Mouse (Mus musculus) lung, adult 2 months (tissue): ENCODE results near the gene Spata25. TPM values are rescaled to one million over a fixed set of nuclear protein-coding genes. Genes with fewer than 3 reads are reported as not detected.
"Not testable (repeated sequence)": the region's sequence is repeated elsewhere in the genome, so short reads cannot be mapped to it uniquely, and the experiment has no call there.

ENCODE experiments used
- DNase-seq: peaks from one replicate; pipeline ENCODE4 v3.0.0; 2022
- H3K4me1 ChIP-seq: fragments of 200-500 bp; 2 replicates; pipeline ENCODE4 v1.6.1; 2011; ENCODE audit warnings: low read length; ENCODE audit not compliant: control insufficient read depth, insufficient read depth
- H3K4me3 ChIP-seq: fragments of 200-500 bp; replicated peaks from 2 replicates; pipeline ENCODE3; 2011; ENCODE audit warnings: low read depth, mild to moderate bottlenecking, control low read depth, low read length; ENCODE audit errors: extremely low read depth
- CTCF ChIP-seq: fragments of 200-500 bp; IDR thresholded peaks from 2 replicates; pipeline ENCODE4 v1.5.1; 2011; ENCODE audit warnings: mild to moderate bottlenecking, low read length, control low read depth; ENCODE audit not compliant: insufficient read depth
- POLR2A ChIP-seq: fragments of 200-500 bp; IDR thresholded peaks from 2 replicates; pipeline ENCODE4 v1.6.1; 2011; ENCODE audit warnings: low read depth, mild to moderate bottlenecking, control low read depth, low read length, borderline replicate concordance; ENCODE audit errors: extremely low read depth
- WGBS: fragments of 180-500 bp; shearing (Covaris S2); methylation state at CpG from one replicate; pipeline ENCODE4 v1.1.7; 2018; 5-methylcytosine and 5-hydroxymethylcytosine counted together
- polyA plus RNA-seq: library from polyadenylated mRNA; depleted of rRNA; stranded (reverse); fragments of >200 nt; gene quantifications from 2 replicates; pipeline ENCODE4 v1.2.3, GENCODE M21; 2012

The Spata25 gene
- polyA plus RNA-seq, 1 experiment = 0.54 TPM

DNA sequence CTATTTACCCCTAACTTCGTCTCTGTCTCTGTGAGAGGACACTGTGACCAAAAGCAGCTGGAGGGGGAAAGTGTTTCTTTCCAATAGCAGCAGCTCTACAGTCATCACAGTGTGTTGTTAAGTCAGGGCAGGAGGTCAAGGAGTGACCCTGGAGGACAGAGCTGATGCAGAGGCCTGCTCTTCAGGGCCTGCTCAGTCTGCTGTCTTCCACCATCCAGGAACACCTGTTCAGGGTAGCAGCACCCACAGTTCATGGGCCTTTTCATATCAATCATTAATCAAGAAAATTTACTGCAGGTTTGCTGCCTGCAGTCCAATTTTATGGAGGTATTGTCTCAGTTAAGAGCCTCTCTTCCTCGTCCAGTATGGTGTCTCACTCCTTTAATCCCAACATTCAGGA, 14.8 kb downstream of the Spata25 start:
- H3K4me3 ChIP-seq = no peak overlapping the region
- TF ChIP-seq CTCF = no peak
- no peak for TF ChIP-seq POLR2A
- 57% methylated on average over 2 of the region's 2 CpGs for WGBS
- DNase-seq = no peak
- no peaks in the 10 kb centered on the region; the same call in 1 of the 2 replicates for H3K4me1 ChIP-seq

DNA sequence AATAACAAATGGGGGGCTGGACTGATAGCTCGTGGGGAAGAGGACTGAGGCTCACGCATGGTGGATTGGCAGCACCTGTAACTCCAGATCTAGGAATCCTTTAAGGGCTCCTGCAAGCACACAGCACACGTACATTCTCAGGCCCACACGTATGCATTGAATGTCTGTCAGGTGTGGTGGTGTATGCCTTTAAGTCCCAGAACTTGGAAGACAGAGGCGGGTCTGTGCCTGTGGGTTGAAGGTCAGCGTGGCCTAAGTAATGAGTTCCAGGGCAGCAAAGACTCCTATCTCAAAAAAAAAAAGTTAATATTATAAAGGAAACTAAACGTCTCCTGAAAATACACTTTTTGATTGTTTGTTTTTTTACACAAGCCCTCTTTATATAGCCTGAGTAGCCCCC, 21.7 kb downstream of the Spata25 start:
- H3K4me3 ChIP-seq = no peak overlapping the region
- peaks cover 3% of the 10 kb centered on the region; the same call in 1 of the 2 replicates for H3K4me1 ChIP-seq

GRCm38 (mm10) chr2:164805332-164805718, 23.0 kb downstream of the Spata25 start:
- under 1% methylated on average over 21 of the region's 21 CpGs for WGBS
- peak overlapping the region; percentile 91 for H3K4me3 ChIP-seq
- peaks cover 3% of the 10 kb centered on the region; the same call in 1 of the 2 replicates for H3K4me1 ChIP-seq
- DNase-seq = no peak
- TF ChIP-seq CTCF (no peak), POLR2A (no peak)

More for the DNA sequence above, 21.7 kb downstream of the Spata25 start:
- TF ChIP-seq CTCF (no peak), POLR2A (no peak)
- no peak for DNase-seq
- 76% methylated on average over 7 of the region's 7 CpGs for WGBS

- WGBS = under 1% methylated on average over 47 of the region's 47 CpGs
- Histone ChIP-seq H3K4me1 (peaks cover 3% of the 10 kb centered on the region; the same call in 1 of the 2 replicates), H3K4me3 (peak within 1 kb of the TSS; percentile 95)
- peak; percentile 98 for DNase-seq
- peak; percentile 88 for TF ChIP-seq POLR2A
- no peak for TF ChIP-seq CTCF
These were observed 23.6 kb downstream of the Spata25 start, which contains the start of the genes Acot8 and Zswim3 for GRCm38 (mm10) chr2:164804533-164805331. Gene Acot8 (minus strand): TSS chr2:164804882. Gene Zswim3 (plus strand): TSS chr2:164805098.

DNA sequence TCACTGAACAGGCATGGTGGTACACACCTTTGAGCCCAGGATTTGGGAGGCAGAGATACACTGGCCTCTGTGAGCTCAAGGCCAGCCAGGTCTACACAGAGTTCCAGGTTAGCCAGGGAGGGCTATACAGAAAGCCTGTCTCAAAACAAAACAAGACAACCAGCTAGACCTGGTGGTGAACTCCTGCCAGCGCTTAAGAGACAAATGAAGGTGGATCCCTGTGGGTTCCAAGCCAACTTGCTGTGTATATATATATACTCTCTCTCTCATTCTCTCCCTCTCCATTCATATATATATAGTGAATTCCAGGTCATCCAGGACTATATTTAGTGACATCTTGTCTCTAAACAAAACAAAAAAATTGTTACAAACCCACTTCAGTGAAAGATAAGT, 24.4 kb downstream of the Spata25 start:
- no peak for DNase-seq
- Histone ChIP-seq H3K4me3 (no peak overlapping the region), H3K4me1 (peaks cover 3% of the 10 kb centered on the region; the same call in 1 of the 2 replicates)
- no peak for TF ChIP-seq CTCF
- TF ChIP-seq POLR2A = no peak
- 50% methylated on average over 1 of the region's 1 CpGs for WGBS

DNA sequence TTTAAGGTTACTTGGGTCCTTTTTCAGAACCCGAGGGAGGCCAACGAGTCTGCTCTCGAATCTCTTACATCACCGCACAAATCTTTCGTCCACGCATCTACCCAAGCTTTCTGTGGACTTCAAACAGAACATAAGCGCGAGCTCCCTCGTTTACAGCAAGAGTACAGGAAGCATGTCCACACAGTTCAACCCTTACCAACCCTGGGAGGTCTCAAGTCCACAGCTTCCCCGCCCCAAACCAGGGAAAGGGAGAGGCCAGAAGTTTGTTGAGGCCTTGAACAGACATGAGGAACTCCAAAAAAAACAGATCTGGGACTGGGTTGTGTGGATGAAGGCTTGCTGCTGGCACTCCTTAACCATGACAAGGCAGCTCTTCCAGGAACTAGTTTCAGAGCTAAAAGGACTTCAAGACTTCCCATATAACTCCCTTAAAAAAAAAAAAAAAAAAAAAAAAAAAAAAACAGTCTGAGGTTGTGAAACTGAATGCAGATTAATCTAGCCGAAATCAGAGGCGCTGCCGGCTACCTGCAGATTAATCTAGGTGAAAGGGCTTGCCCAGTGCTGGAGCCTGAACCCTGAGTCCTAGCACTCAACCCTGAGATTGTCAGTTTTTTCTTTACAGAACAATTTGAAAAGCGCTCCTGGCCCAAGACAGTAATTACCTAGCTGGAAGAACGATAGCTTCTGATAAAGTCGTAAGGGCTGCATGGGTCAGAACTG, 25.0 kb downstream of the Spata25 start:
- 80% methylated on average over 16 of the region's 16 CpGs for WGBS
- Histone ChIP-seq H3K4me3 (no peak overlapping the region), H3K4me1 (peaks cover 3% of the 10 kb centered on the region; the same call in 1 of the 2 replicates)
- no peak for DNase-seq
- TF ChIP-seq CTCF (no peak), POLR2A (no peak)

DNA sequence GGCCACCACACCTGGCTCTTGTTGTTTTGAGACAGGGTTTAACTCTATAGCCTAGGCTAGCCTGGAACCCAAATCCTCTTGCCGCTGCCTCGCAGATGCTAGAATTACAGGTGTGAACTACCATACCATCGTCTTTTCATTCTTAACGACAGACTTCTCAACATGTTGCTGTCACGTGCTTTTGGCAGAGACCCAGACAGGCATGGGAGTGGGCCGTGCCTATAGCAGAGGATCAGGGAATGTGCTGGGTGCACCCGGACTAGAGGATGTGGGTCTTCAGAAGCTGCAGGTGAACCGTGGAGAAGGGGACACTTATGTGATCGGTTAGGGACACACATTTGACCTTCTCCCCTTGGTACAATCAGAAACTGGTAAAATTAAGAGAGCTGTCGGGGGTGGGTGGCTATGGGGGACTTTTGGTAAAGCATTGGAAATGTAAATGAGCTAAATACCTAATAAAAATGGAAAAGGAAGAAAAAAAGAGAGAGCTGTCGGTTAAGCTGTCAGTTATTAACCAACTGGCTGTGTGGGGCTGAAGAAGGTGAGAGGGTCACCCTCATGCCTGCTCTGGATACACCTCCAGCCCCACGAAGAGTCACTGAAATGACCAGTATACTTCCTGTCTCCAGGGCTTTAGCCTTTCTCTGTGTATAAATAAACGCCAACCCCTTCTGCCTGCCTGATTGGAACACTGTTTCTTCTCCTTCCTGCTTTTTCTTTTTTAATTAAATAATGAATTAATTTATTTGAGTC, 27.9 kb downstream of the Spata25 start:
- TF ChIP-seq CTCF (no peak), POLR2A (no peak)
- no peak overlapping the region for H3K4me3 ChIP-seq
- H3K4me1 ChIP-seq = peaks cover 3% of the 10 kb centered on the region; the same call in 1 of the 2 replicates
- 81% methylated on average over 13 of the region's 13 CpGs for WGBS
- no peak for DNase-seq

- H3K4me1 ChIP-seq, DNase-seq, H3K4me3 ChIP-seq: not testable (repeated sequence)
- 64% methylated on average over 6 of the region's 6 CpGs for whole genome bisulfite sequencing
These were observed 29.8 kb downstream of the Spata25 start for GRCm38 (mm10) chr2:164798554-164798953.

DNA sequence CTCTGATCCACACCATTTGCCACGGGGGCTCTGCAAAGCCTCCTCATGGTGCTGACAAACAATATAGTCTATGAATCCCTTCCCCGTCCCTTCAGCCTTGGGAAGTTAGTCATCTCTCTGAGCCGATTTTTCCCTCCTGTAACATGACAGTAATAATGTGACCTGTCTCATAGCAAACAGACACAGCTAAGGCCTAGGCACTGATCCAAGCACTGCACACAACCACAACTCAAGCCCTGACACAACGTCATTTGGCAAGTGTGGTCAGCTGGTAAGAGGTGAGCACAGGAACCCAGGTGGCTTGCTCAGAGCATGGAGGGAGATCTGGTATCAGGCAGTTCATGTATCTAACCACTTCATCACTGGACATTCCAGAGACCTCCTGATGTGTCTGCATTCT, 32.5 kb downstream of the Spata25 start:
- WGBS = 77% methylated on average over 4 of the region's 4 CpGs
- no peak overlapping the region for H3K4me3 ChIP-seq
- H3K4me1 ChIP-seq = peaks cover 4% of the 10 kb centered on the region
- no peak for TF ChIP-seq CTCF
- TF ChIP-seq POLR2A = no peak
- DNase-seq = no peak

DNA sequence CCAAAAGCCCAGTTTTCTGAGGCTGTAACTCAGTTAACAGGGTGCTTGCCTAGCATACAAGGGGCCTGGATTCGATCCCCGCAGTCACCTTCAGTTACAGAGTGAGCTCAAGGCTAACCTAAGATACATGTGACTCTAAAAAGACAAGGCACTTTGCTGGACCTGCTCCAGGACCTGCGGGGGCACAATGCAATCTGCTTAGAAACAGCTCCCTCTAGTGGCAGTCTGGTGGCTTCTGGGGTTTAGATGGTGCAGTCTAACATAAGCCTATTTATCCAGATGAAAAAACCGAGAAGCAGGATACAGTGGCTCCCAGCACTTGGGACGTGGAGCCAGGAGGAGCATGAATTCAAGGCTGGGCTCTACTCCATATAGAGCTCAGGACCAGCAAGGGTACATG, 34.0 kb downstream of the Spata25 start:
- TF ChIP-seq CTCF (peak; percentile 78), POLR2A (no peak; the same call in 1 of the 2 replicates)
- Histone ChIP-seq H3K4me1 (peaks cover 7% of the 10 kb centered on the region), H3K4me3 (no peak overlapping the region)
- 24% methylated on average over 5 of the region's 5 CpGs for WGBS
- DNase-seq = peak; percentile 68
